Mouse (Mus musculus): ENCODE measurements at regions not wholly inside any gene's neighbourhood (a gene's known extent, or its start where the extent isn't known, plus 50 kb on each side); places are given as distances from the start of the nearest gene placed in this dataset.

GRCm38 (mm10) chr7:67895166-67895565, 57.5 kb upstream of the Igf1r start:
- Histone ChIP-seq H3K4me1 (ENCODE audit: control insufficient read depth, insufficient read depth, insufficient read length, low read length) (no peaks in the 10 kb centered on the region), H3K36me3 (ENCODE audit: control insufficient read depth, insufficient read depth, low read length) (no peaks in the 10 kb centered on the region), H3K27me3 (ENCODE audit: control insufficient read depth, insufficient read depth, low read length) (no peaks in the 10 kb centered on the region), H3K27ac (ENCODE audit: insufficient read depth, low read depth, low read length) (no peak overlapping the region), H3K4me3 (ENCODE audit: low read depth, low read length) (no peak overlapping the region)
- TF ChIP-seq POLR2A (IDR thresholded peaks at IDR 0.05; ENCODE audit: low read depth, low read length) (no peak), CTCF (IDR thresholded peaks at IDR 0.05; ENCODE audit: extremely low read depth, insufficient read length, insufficient replicate concordance, low read depth, low read length) (no peak)
- 74% methylated on average over 3 of the region's 3 CpGs for WGBS

GRCm38 (mm10) chr7:67892917-67893316, 59.7 kb upstream of the Igf1r start:
- Histone ChIP-seq H3K36me3 (ENCODE audit: control insufficient read depth, insufficient read depth, low read length) (no peaks in the 10 kb centered on the region), H3K4me3 (ENCODE audit: low read depth, low read length) (no peak overlapping the region), H3K27ac (ENCODE audit: insufficient read depth, low read depth, low read length) (no peak overlapping the region), H3K27me3 (ENCODE audit: control insufficient read depth, insufficient read depth, low read length) (no peaks in the 10 kb centered on the region), H3K4me1 (ENCODE audit: control insufficient read depth, insufficient read depth, insufficient read length, low read length) (no peaks in the 10 kb centered on the region)
- TF ChIP-seq CTCF (IDR thresholded peaks at IDR 0.05; ENCODE audit: extremely low read depth, insufficient read length, insufficient replicate concordance, low read depth, low read length) = no peak
- TF ChIP-seq POLR2A (IDR thresholded peaks at IDR 0.05; ENCODE audit: low read depth, low read length) = no peak
- 49% methylated on average over 3 of the region's 3 CpGs for WGBS

DNA sequence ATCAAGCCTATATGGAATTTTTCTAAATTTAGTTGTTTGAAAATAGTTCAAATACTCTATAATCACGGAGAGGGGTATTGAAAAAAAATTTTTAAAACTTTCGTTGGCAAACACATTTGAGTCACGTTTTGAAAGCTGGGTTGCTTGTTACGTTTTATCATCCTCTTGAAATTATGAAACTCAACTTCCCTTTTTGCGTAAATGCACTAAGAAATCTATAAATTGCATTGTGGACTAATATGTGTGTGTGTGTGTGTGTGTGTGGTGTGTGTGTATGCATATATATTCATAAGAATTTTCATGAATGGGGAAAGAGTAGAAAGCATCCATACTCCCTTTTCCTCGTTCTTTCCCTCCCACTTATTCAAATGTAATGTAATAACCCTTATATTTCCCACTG, 69.6 kb upstream of the Igf1r start:
- no peak overlapping the region for H3K4me3 ChIP-seq (ENCODE audit: low read depth, low read length)
- 70% methylated on average over 6 of the region's 6 CpGs for WGBS

DNA sequence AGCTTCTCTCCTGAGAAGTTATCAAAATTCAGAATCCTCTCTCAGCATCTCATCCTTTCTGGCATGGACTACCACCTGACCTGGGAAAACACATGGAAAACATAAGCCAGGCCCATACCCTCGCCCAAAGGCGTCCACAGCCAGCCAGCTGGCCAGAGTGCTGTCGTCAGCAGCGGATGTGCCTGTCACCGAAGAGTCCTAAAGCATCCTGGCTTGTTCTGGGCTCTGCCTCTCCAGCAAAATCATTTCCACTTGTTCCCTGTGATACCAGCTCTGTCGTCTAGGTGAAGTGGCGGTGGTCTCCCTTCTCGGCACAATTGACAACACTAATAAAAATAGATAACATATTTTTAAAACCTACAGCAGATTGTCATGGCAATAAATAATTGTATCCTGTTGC, 70.0 kb upstream of the Igf1r start:
- TF ChIP-seq CTCF (IDR thresholded peaks at IDR 0.05; ENCODE audit: extremely low read depth, insufficient read length, insufficient replicate concordance, low read depth, low read length) (no peak), POLR2A (IDR thresholded peaks at IDR 0.05; ENCODE audit: low read depth, low read length) (no peak)
- Histone ChIP-seq H3K36me3 (ENCODE audit: control insufficient read depth, insufficient read depth, low read length) (no peaks in the 10 kb centered on the region), H3K4me1 (ENCODE audit: control insufficient read depth, insufficient read depth, insufficient read length, low read length) (no peaks in the 10 kb centered on the region), H3K27ac (ENCODE audit: insufficient read depth, low read depth, low read length) (no peak overlapping the region), H3K4me3 (ENCODE audit: low read depth, low read length) (no peak overlapping the region), H3K27me3 (ENCODE audit: control insufficient read depth, insufficient read depth, low read length) (no peaks in the 10 kb centered on the region)
- WGBS = 59% methylated on average over 8 of the region's 8 CpGs

More for the DNA sequence above, 69.6 kb upstream of the Igf1r start:
- no peak overlapping the region for H3K27ac ChIP-seq (ENCODE audit: insufficient read depth, low read depth, low read length)
- H3K27me3 ChIP-seq (ENCODE audit: control insufficient read depth, insufficient read depth, low read length) = no peaks in the 10 kb centered on the region
- no peak for TF ChIP-seq POLR2A (IDR thresholded peaks at IDR 0.05; ENCODE audit: low read depth, low read length)
- TF ChIP-seq CTCF (IDR thresholded peaks at IDR 0.05; ENCODE audit: extremely low read depth, insufficient read length, insufficient replicate concordance, low read depth, low read length) = no peak
- H3K36me3 ChIP-seq (ENCODE audit: control insufficient read depth, insufficient read depth, low read length) = no peaks in the 10 kb centered on the region
- H3K4me1 ChIP-seq (ENCODE audit: control insufficient read depth, insufficient read depth, insufficient read length, low read length) = no peaks in the 10 kb centered on the region

GRCm38 (mm10) chr7:67878226-67878625, 74.4 kb upstream of the Igf1r start:
- Histone ChIP-seq H3K27me3 (ENCODE audit: control insufficient read depth, insufficient read depth, low read length) (no peaks in the 10 kb centered on the region), H3K36me3 (ENCODE audit: control insufficient read depth, insufficient read depth, low read length) (no peaks in the 10 kb centered on the region), H3K4me1 (ENCODE audit: control insufficient read depth, insufficient read depth, insufficient read length, low read length) (no peaks in the 10 kb centered on the region), H3K4me3 (ENCODE audit: low read depth, low read length) (no peak overlapping the region), H3K27ac (ENCODE audit: insufficient read depth, low read depth, low read length) (no peak overlapping the region)
- 15% methylated on average over 1 of the region's 1 CpGs for WGBS
- TF ChIP-seq CTCF (IDR thresholded peaks at IDR 0.05; ENCODE audit: extremely low read depth, insufficient read length, insufficient replicate concordance, low read depth, low read length) = no peak
- no peak for TF ChIP-seq POLR2A (IDR thresholded peaks at IDR 0.05; ENCODE audit: low read depth, low read length)

GRCm38 (mm10) chr7:67877587-67877986, 75.0 kb upstream of the Igf1r start:
- no peak for TF ChIP-seq CTCF (IDR thresholded peaks at IDR 0.05; ENCODE audit: extremely low read depth, insufficient read length, insufficient replicate concordance, low read depth, low read length)
- TF ChIP-seq POLR2A (IDR thresholded peaks at IDR 0.05; ENCODE audit: low read depth, low read length) = no peak
- Histone ChIP-seq H3K27ac (ENCODE audit: insufficient read depth, low read depth, low read length) (no peak overlapping the region), H3K4me1 (ENCODE audit: control insufficient read depth, insufficient read depth, insufficient read length, low read length) (no peaks in the 10 kb centered on the region), H3K36me3 (ENCODE audit: control insufficient read depth, insufficient read depth, low read length) (no peaks in the 10 kb centered on the region), H3K27me3 (ENCODE audit: control insufficient read depth, insufficient read depth, low read length) (no peaks in the 10 kb centered on the region), H3K4me3 (ENCODE audit: low read depth, low read length) (no peak overlapping the region)
- 71% methylated on average over 3 of the region's 3 CpGs for WGBS

- H3K27ac ChIP-seq (ENCODE audit: insufficient read depth, low read depth, low read length) = no peak overlapping the region
- no peaks in the 10 kb centered on the region for H3K36me3 ChIP-seq (ENCODE audit: control insufficient read depth, insufficient read depth, low read length)
- TF ChIP-seq CTCF (IDR thresholded peaks at IDR 0.05; ENCODE audit: extremely low read depth, insufficient read length, insufficient replicate concordance, low read depth, low read length) (no peak), POLR2A (IDR thresholded peaks at IDR 0.05; ENCODE audit: low read depth, low read length) (no peak)
- H3K27me3 ChIP-seq (ENCODE audit: control insufficient read depth, insufficient read depth, low read length) = no peaks in the 10 kb centered on the region
- no peak overlapping the region for H3K4me3 ChIP-seq (ENCODE audit: low read depth, low read length)
- WGBS = 40% methylated on average over 14 of the region's 14 CpGs
- H3K4me1 ChIP-seq (ENCODE audit: control insufficient read depth, insufficient read depth, insufficient read length, low read length) = no peaks in the 10 kb centered on the region
Measured at GRCm38 (mm10) chr7:67854080-67855022, 94.8 kb upstream of the Synm start.
